Mouse (Mus musculus) heart, postnatal 10 days (tissue): ENCODE data around the gene Gjd2. TPM values are rescaled to one million over a fixed set of nuclear protein-coding genes. Genes with fewer than 3 reads are reported as not detected.

Experiments used
- DNase-seq, 2 experiments: peaks; one replicate each; pipeline ENCODE4 v3.0.0; 2021
- intact Hi-C: fragments of 180-260 bp; cut with DNase I; formaldehyde crosslinking; loops from one replicate; pipeline ENCODE4 v1.15.1; 2025
- total RNA-seq, 2 experiments: library from RNA; stranded (reverse); gene quantifications; 2 replicates each; pipeline ENCODE4 v1.2.3; 2021

The Gjd2 gene
- total RNA-seq, 2 experiments from 2014 or later: not detected

DNA sequence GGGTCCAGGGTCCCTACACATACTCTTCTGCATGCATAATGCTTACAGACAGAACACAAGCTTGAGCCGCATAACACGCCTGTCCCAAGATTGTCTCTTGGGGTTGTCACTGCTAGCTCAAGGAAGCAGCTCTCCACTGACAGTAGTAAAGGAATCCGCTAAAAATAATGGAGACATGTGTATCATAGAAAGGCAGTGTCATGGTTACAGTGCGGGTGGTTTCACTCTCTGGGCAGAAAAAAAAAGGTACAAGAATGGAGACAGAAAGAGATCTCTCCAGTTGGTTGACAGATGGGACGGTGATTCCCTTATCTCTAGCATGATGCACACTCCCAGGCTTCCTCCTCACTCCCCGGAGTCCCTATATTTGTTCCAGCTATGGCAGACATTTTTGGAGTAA lies 1.4 kb upstream of the Gjd2 start:
- no peak for DNase-seq
- intact Hi-C loops: no loop called here

DNA sequence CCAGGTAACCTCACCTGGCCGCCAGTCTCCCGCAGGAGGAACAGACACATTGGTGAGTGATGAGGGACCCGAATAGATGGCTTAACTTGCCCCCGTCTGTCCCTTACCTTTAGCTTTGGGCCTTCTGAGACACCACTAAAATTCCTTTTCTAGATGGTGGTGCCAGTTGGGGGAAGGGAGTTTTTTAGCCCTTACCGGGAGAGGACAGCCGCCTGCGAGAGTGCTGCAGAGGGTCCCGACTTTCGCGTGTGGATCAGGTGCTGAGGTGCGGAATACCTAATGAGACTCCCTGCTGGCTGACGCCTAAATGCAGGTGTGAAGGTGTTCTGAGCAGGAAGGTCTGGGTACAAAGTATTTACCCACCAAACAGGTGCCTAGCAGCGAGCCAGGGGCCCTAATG lies 427 bp upstream of the Gjd2 start:
- DNase-seq: no peak
- intact Hi-C loops: no loop called here

DNA sequence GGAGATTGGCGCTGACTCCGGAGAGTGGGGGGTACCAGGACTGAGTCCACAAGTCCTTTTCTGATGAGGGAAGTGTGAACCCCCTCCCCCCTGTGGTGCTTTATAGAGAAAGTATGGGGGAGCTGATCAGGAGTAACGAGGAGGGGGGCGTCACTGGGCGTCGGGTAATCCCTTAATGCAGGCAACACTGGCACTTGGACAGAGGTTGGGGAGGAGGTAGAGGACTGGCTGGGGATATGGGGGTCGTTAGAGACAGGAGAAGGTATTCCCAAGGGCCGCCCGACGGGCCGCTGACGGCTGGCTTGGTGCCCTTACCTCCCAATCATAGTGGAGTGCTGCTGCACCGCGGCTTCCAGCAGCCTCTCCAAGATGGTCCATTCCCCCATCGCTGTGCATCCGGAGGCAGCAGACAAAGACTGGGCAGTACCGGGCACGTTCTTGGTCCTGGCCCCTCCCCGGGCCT lies 639 bp downstream of the Gjd2 start:
- intact Hi-C loops: no loop called here
- peak in 1 of 2 experiments; percentile 2 for DNase-seq

- intact Hi-C loops: no loop called here
- DNase-seq: peak; percentile 67
Measured at GRCm38 (mm10) chr2:114011838-114012237, 1.6 kb downstream of the Gjd2 start.

- intact Hi-C loops: no loop called here
- no peak for DNase-seq
Measured at GRCm38 (mm10) chr2:114008321-114008720, 5.1 kb downstream of the Gjd2 start.

DNA sequence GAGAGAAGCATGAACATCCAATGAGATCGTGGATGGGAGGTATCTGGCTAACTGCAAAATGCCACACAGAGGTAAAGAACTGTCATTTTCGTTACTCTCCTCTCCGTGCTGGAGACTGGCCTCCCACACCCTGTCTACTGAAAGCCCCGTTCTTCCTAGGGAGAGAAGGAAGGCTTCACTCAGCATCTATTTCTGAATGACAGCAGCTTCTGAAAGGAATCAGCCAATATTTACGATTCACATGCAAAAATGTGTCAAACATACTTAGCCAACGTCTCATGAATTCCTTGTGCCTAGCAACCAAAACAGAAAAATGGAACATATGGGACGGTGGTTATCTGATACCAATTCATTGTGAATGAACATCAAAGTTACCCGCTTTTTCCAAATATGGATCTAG lies 15.9 kb downstream of the Gjd2 start:
- no peak for DNase-seq
- intact Hi-C loops: no loop called here

GRCm38 (mm10) chr2:113996930-113997329 lies 16.5 kb downstream of the Gjd2 start:
- DNase-seq: no peak
- intact Hi-C loops: no loop called here

DNA sequence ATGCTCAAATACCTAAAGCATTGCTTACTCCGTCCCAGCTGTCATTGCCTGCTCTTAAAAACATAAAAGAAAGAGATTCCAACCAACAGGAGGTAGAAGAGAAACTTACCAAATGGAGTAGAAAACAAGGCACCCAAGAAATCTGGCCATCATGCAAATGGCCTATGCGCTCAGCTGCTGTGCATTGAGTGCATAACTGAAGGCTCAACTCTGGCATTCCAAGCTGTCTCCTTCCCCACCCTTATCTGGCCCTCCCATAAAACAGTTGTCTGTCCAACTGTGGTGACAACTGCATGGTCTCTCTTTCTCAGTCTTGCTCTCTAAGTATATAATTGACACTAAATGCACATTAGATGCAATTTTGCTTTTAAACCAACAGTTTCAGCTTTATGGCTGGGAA lies 28.5 kb downstream of the Gjd2 start:
- no peak for DNase-seq
- intact Hi-C loops: no loop called here

DNA sequence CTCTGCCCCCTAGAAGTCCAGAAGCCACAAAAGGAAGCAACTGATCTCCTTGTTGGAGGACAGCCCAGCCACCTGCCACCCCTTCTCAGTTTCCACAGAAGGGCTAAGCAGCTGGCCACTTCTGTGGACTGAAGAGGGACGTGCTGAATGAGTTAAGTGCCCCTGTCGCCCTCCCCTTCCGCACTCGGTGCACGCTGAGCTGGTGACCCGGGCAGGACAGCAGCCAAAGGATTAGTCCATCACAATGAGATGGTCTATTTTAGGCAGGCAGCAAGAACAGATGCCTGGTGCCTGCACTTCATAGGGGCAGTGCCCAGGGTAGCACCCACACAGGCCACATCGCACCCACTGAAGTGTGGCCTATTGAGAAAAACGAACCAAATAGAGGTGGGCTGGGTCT lies 32.8 kb downstream of the Gjd2 start:
- intact Hi-C loops: no loop called here
- peak; percentile 79 to 88 for DNase-seq

DNA sequence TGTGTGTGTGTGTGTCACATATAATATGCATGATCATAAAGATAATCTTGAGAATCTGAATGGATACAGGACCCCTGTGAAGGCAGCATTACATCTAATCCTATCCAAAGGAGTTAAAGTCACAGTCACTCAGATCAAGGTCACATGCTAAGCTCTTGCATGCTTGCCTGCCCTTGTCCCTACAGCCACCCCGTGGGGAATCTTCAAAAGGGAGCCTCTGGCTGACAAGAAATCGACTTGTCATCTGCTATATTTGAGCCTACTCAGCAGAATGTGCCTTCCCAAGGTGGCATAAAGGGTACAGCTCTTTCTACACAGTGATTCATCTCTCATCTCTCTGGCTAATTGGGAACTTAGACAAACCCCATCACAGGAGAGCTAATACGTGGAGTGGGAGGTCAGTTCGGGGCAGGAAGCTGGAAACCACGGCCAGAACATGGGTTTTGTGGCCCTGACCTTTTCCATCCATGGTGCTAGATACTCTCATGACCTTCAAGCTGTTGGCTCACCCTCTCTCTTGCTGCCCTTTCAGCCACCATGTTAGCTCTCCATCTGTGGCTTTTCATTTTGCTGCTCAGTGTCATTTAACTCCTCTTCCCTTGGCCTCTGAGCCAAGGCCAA lies 35.2 kb downstream of the Gjd2 start:
- intact Hi-C loops: no loop called here
- DNase-seq: peak; percentile 24 to 25

DNA sequence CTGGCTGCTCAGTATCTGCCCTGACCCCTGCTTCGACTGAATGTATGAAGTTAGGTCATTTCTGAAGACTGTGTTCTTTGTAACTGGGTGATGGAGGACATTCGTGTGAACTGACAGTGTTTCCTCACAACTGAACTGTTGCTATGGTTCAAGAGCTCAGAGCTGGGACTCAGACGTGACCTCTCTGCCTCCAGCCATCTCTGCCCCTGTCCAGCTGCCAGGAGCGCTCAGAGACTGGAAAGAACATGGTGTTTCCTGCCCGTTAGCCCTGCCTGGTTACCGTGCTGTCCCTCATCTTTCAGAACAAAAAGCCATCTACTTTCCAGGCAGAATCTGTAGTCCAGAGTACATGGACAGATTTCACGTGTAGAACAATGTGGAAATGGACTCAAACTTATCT lies 39.5 kb downstream of the Gjd2 start:
- DNase-seq: peak; percentile 53 to 68
- intact Hi-C loops: no loop called here

DNA sequence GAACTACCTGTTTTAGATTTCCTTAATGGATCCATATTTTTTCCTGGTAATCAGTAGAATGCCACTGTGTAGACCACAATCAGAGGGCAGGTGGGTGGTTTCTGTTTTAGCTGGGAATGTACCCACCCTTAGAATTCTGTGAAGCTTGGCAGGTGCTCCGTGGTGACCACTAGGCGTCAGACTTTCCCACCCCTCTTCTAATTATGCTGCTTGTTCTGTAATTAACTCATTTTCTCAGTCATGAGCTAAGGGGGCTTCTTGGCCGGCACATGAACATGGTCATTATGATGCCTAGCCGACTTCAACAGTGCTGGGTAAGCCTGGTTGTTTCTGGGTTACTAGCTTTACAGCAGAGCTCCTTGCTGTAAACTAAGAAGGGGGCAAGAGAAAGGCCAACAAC lies 47.0 kb downstream of the Gjd2 start:
- DNase-seq: peak in 1 of 2 experiments; percentile 18
- intact Hi-C loops: loop anchor here (5.0 kb wide), 1 partner anchor 181 kb away; no protein-coding TSS in a partner anchor

Other genes starting within 250 kb of the Gjd2 start
- gene Scg5, start 184.5 kb downstream of the Gjd2 start, total RNA-seq: under 1 TPM in 1 of 2 experiments, not detected in 1; 0.22 TPM
- 10 to 100 TPM; 13.0 to 13.4 TPM for gene Arhgap11a, start 165.0 kb downstream of the Gjd2 start, total RNA-seq
- over 10,000 TPM; 16,623 to 16,697 TPM for gene Actc1, start 39.9 kb upstream of the Gjd2 start, total RNA-seq
- gene Aqr, start 173.4 kb upstream of the Gjd2 start, total RNA-seq: 10 to 100 TPM; 20.8 to 24.0 TPM
- 10 to 100 TPM; 15.2 to 15.9 TPM for gene Zfp770, start 187.8 kb upstream of the Gjd2 start, total RNA-seq